Mouse (Mus musculus): ENCODE results near the gene Defb19. TPM values are rescaled to one million over a fixed set of nuclear protein-coding genes. Genes with fewer than 3 reads are reported as not detected.

Gene Defb19
- polyA plus RNA-seq, 1 experiment from 2014 or later: 120 TPM

DNA sequence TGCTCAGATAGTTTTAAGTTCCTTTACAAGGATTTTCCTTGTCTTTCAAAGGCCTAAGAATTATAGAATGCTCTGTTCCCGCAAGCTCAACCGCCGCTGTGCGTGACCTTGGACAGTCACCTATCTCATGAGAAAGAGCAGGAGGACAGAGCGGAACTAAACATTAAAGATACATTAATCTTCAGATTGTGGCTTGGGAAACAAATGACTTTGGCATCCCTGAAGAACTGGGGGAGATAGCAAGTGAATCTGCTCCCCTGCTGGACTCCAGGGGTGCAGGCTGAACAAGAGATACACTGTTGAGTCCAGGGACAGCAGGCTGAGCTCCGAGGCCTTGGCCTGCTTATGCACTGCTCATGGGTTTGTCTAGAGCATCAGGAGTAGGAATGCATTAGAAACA lies 20.0 kb upstream of the Defb19 start:
- no peak for ATAC-seq (replicated peaks; ENCODE audit: low FRiP score, low read depth)
- 68% methylated on average over 6 of the region's 6 CpGs for WGBS
- no peak overlapping the region for H3K9ac ChIP-seq (ENCODE audit: low read depth, low read length)

DNA sequence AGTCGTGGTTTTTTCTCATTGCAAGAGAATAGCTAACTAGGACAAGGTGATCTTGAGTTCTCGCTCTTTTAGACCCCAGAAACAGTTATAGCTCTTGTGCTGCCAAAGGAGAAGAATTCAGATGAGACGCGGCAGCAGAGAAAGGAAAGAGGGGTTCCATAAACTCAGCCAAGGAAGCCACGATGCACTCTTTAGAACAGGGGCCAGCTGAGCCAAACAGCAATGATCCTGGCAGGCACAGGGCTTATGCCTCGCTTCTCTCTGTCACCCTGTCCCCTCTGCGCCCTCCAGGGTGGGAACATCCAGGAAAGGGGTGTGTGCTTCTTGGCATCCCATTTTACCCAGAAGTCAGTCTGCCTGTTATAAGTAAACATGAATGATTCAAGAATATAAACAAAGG lies 19.2 kb upstream of the Defb19 start, which contains the start of gene Defb45:
TSS of gene Defb45 (minus strand) at position 101 of the 400 bp plus-strand sequence.
- H3K9ac ChIP-seq (ENCODE audit: low read depth, low read length): no peak within 1 kb of the TSS
- 57% methylated on average over 7 of the region's 7 CpGs for WGBS
- TF ChIP-seq CTCF (IDR thresholded peaks at IDR 0.05; ENCODE audit: low read depth): no peak
- no peak within 1 kb of the TSS for H3K27ac ChIP-seq
- H3K27me3 ChIP-seq (ENCODE audit: insufficient read depth, low read length): no peaks in the 10 kb centered on the region
- H3K36me3 ChIP-seq (ENCODE audit: insufficient read depth, low read length): no peaks in the 10 kb centered on the region
- DNase-seq (ENCODE audit: low spot score): no peak
- ATAC-seq (replicated peaks; ENCODE audit: low FRiP score, low read depth): no peak
- no peak within 1 kb of the TSS for H3K4me3 ChIP-seq (replicated peaks; ENCODE audit: low read depth, low read length)
- no peaks in the 10 kb centered on the region for H3K4me1 ChIP-seq (replicated peaks; ENCODE audit: insufficient read depth, low read length)
- no peaks in the 10 kb centered on the region for H3K9me3 ChIP-seq (replicated peaks; ENCODE audit: low read length)
- H3K4me2 ChIP-seq (ENCODE audit: low read length): no peak within 1 kb of the TSS

More for the DNA sequence above, 20.0 kb upstream of the Defb19 start:
- no peaks in the 10 kb centered on the region for H3K36me3 ChIP-seq (ENCODE audit: insufficient read depth, low read length)
- no peak overlapping the region for H3K27ac ChIP-seq
- no peak overlapping the region for H3K4me2 ChIP-seq (ENCODE audit: low read length)
- DNase-seq (ENCODE audit: low spot score): no peak
- TF ChIP-seq CTCF (IDR thresholded peaks at IDR 0.05; ENCODE audit: low read depth): no peak
- no peaks in the 10 kb centered on the region for H3K4me1 ChIP-seq (replicated peaks; ENCODE audit: insufficient read depth, low read length)
- no peaks in the 10 kb centered on the region for H3K27me3 ChIP-seq (ENCODE audit: insufficient read depth, low read length)
- no peak overlapping the region for H3K4me3 ChIP-seq (replicated peaks; ENCODE audit: low read depth, low read length)
- H3K9me3 ChIP-seq (replicated peaks; ENCODE audit: low read length): no peaks in the 10 kb centered on the region

DNA sequence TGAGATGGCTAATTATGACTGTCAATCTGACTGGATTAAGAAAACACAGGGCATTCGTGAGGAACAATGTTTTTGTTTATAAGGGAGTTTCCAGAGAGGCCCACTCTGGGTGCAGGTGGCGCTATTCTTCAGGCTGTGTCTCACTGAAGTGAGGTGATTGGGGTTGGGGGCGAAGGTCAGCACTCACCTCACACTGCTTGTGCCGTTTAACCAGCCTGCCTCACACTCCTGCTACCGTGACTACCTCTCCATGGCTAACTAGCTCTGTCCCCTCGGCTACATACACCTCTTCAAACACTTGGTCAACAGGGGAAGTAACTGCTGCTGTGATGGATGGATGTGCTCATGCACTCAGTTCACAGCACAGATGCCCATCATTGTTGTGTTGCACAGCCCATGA lies 8.9 kb upstream of the Defb19 start:
- 0 out of 2 replicates have a peak, but pooled peaks have one; percentile 8 for TF ChIP-seq CTCF (IDR thresholded peaks at IDR 0.05; ENCODE audit: low read depth)
- H3K4me2 ChIP-seq (ENCODE audit: low read length): no peak overlapping the region
- whole genome bisulfite sequencing: 35% methylated on average over 6 of the region's 6 CpGs
- DNase-seq (ENCODE audit: low spot score): no peak
- no peak overlapping the region for H3K4me3 ChIP-seq (replicated peaks; ENCODE audit: low read depth, low read length)
- H3K4me1 ChIP-seq (replicated peaks; ENCODE audit: insufficient read depth, low read length): no peaks in the 10 kb centered on the region
- no peak for ATAC-seq (replicated peaks; ENCODE audit: low FRiP score, low read depth)
- no peaks in the 10 kb centered on the region for H3K27me3 ChIP-seq (ENCODE audit: insufficient read depth, low read length)
- no peaks in the 10 kb centered on the region for H3K9me3 ChIP-seq (replicated peaks; ENCODE audit: low read length)
- no peak overlapping the region for H3K27ac ChIP-seq
- no peak overlapping the region for H3K9ac ChIP-seq (ENCODE audit: low read depth, low read length)
- H3K36me3 ChIP-seq (ENCODE audit: insufficient read depth, low read length): no peaks in the 10 kb centered on the region

DNA sequence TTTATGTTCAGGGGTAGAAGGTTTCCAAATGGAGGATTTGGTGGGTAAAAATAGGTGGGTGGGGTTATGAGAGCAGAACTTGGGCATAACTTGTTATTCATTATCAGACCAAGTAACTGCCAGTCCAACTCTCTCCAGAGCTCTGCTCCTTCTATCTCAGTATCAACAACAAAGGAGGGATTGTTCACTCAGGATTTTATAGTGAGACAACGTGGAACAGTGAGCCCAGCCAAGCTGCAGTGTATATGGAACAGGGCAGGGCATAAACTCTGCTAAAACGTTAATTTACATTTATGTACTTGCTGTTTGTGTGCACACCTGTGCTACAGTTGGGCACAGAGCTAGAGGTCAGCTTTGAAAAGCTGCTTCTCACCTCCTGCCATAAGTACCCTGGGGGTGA lies 8.3 kb upstream of the Defb19 start:
- Histone ChIP-seq H3K4me2 (ENCODE audit: low read length) (no peak overlapping the region), H3K9me3 (replicated peaks; ENCODE audit: low read length) (no peaks in the 10 kb centered on the region), H3K27ac (no peak overlapping the region), H3K4me3 (replicated peaks; ENCODE audit: low read depth, low read length) (no peak overlapping the region), H3K4me1 (replicated peaks; ENCODE audit: insufficient read depth, low read length) (no peaks in the 10 kb centered on the region), H3K36me3 (ENCODE audit: insufficient read depth, low read length) (no peaks in the 10 kb centered on the region), H3K9ac (ENCODE audit: low read depth, low read length) (no peak overlapping the region), H3K27me3 (ENCODE audit: insufficient read depth, low read length) (no peaks in the 10 kb centered on the region)
- DNase-seq (ENCODE audit: low spot score): no peak
- ATAC-seq (replicated peaks; ENCODE audit: low FRiP score, low read depth): no peak
- WGBS: 27% methylated on average over 2 of the region's 2 CpGs
- no peak for TF ChIP-seq CTCF (IDR thresholded peaks at IDR 0.05; ENCODE audit: low read depth)

DNA sequence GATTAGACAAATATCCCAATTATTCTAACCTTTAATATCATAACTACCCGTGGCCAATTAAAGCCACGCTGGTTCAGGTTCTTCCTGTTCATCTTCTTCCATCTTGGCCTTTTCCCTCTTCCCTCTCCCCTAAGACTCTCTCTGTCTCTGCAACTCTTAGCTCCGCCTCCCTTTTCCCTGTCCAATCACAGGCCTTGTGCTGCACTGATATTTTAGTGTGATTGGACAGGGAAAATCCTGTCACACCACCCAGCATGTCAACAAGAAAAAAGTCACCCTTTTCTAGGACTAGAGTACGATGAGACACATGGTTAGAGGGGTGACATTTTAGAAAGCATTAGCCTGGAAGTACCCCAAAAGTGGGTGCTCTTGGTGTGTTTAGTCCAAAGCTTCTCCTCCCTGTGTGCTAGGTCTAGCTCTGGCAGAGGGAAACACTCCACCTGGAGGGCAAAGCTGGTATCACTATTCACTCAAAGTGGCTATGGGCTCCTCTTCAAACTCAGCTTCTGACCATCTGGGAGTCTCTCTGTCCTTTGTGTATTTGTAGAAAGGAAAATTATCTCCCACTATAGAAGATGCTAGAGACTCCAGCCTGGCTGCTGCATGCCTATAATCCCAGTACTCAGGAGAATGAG lies 6.9 kb upstream of the Defb19 start:
- DNase-seq (ENCODE audit: low spot score) (no peak), ATAC-seq (replicated peaks; ENCODE audit: low FRiP score, low read depth) (no peak)
- peak; percentile 59 for TF ChIP-seq CTCF (IDR thresholded peaks at IDR 0.05; ENCODE audit: low read depth)

DNA sequence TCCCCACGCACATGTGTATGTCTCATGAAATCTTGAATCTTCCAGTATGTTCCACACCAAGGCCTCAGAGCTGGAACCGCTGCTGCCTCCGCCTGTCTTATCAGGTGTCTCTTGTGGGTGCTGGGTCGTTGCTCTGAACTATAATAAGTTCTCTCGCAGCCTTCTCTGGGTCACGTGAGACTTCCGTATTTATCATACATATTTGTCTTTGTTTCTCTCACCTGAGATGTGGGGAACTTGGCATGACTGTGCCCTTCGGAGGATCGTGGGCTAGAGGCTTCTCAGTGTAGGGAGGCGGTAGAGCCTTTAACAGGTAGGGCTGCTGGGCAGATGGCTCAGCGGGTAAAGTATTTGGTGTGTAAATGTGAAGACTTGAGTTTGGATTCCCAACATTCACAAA lies 500 bp upstream of the Defb19 start:
- no peak for TF ChIP-seq CTCF (IDR thresholded peaks at IDR 0.05; ENCODE audit: low read depth)

More for the DNA sequence above, 6.9 kb upstream of the Defb19 start:
- no peak overlapping the region for H3K4me3 ChIP-seq (replicated peaks; ENCODE audit: low read depth, low read length)
- no peaks in the 10 kb centered on the region for H3K27me3 ChIP-seq (ENCODE audit: insufficient read depth, low read length)
- H3K9me3 ChIP-seq (replicated peaks; ENCODE audit: low read length): no peaks in the 10 kb centered on the region
- H3K27ac ChIP-seq: no peak overlapping the region
- H3K9ac ChIP-seq (ENCODE audit: low read depth, low read length): no peak overlapping the region
- no peaks in the 10 kb centered on the region for H3K36me3 ChIP-seq (ENCODE audit: insufficient read depth, low read length)
- H3K4me2 ChIP-seq (ENCODE audit: low read length): no peak overlapping the region
- WGBS: 87% methylated on average over 4 of the region's 4 CpGs
- no peaks in the 10 kb centered on the region for H3K4me1 ChIP-seq (replicated peaks; ENCODE audit: insufficient read depth, low read length)

DNA sequence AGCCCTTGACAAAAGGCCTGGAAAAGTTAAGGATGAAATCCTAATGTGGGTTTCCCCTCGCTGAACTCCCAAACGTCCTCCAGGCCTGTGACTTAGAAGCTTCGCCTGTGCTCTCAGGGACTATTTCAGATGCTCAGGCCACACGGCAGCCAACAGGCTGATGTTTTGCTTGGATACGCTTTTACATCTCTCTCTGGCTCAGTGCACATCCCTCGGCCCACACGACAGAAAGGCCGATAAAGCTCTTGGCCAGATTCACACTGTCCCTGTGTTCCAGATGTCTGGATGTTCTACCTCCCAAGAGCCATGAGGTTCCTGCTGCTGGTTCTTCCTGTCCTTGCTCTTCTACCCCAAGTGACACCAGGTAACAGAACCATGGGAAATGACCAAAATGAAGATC lies 6.6 kb downstream of the Defb19 start:
- H3K27me3 ChIP-seq (ENCODE audit: insufficient read depth, low read length): no peaks in the 10 kb centered on the region
- no peak for TF ChIP-seq CTCF (IDR thresholded peaks at IDR 0.05; ENCODE audit: low read depth)
- H3K4me2 ChIP-seq (ENCODE audit: low read length): no peak overlapping the region
- H3K9me3 ChIP-seq (replicated peaks; ENCODE audit: low read length): no peaks in the 10 kb centered on the region
- no peaks in the 10 kb centered on the region for H3K4me1 ChIP-seq (replicated peaks; ENCODE audit: insufficient read depth, low read length)
- no peak overlapping the region for H3K4me3 ChIP-seq (replicated peaks; ENCODE audit: low read depth, low read length)
- DNase-seq (ENCODE audit: low spot score) (no peak), ATAC-seq (replicated peaks; ENCODE audit: low FRiP score, low read depth) (no peak)
- no peak overlapping the region for H3K27ac ChIP-seq
- H3K9ac ChIP-seq (ENCODE audit: low read depth, low read length): no peak overlapping the region
- 60% methylated on average over 8 of the region's 8 CpGs for WGBS
- no peaks in the 10 kb centered on the region for H3K36me3 ChIP-seq (ENCODE audit: insufficient read depth, low read length)

More for the DNA sequence above, 500 bp upstream of the Defb19 start:
- H3K27ac ChIP-seq: peak overlapping the region; percentile 42; the same call in 1 of the 2 replicates
- H3K9me3 ChIP-seq (replicated peaks; ENCODE audit: low read length): no peaks in the 10 kb centered on the region
- no peak overlapping the region for H3K9ac ChIP-seq (ENCODE audit: low read depth, low read length)
- H3K4me2 ChIP-seq (ENCODE audit: low read length): no peak overlapping the region
- DNase-seq (ENCODE audit: low spot score) (no peak), ATAC-seq (replicated peaks; ENCODE audit: low FRiP score, low read depth) (no peak)
- H3K36me3 ChIP-seq (ENCODE audit: insufficient read depth, low read length): no peaks in the 10 kb centered on the region
- WGBS: 76% methylated on average over 11 of the region's 11 CpGs
- H3K27me3 ChIP-seq (ENCODE audit: insufficient read depth, low read length): no peaks in the 10 kb centered on the region
- H3K4me3 ChIP-seq (replicated peaks; ENCODE audit: low read depth, low read length): no peak overlapping the region
- no peaks in the 10 kb centered on the region for H3K4me1 ChIP-seq (replicated peaks; ENCODE audit: insufficient read depth, low read length)

All from kidney, postnatal 0 days (tissue).